Mouse (Mus musculus) kidney, adult 18-20 months (tissue): Measurements from ENCODE around the gene Bend6.
"Not testable (repeated sequence)": the region's sequence is repeated elsewhere in the genome, so short reads cannot be mapped to it uniquely, and the experiment has no call there.

Experiments used
- DNase-seq: peaks from one replicate; pipeline ENCODE4 v3.0.0; 2021

The Bend6 gene

DNA sequence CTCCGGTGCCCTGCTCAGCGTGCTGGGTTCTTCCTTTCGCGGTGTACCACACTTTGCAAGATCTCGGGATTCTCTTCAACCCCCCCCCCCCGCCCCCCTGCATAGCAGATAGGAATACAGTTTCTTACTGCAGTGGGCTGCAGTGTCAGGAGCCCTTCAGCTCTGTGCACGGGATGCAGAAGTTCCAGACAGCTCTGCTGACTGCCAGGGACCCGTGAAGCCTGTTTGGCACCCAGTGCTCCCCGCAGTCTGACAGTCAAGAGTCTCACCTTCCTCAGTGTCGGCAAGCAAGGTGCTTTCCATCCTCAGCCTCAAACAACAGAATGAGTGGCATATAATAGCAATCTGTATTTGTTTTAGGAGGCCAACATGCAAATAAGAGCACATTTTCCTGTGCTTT, 1.4 kb downstream of the Bend6 start:
- DNase-seq: no peak

DNA sequence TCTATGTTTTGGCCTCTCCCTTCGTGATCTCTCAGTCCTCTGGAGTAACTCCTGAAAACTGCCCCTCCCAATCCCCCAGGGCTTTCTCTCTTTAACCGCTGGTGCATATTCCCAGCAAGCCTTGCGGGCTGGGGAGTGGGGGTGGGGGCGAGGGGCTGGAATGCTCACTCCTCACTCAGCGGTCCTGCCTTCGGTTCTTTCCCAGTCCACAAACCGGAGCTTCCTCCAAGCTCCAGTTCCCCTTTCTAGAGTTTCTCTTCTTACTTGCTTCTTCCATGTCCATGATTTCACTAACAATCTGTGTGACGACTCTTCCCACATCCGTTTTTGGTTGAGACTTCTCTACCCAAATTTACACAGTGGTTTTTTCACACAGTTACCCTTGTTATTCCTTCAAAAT, 4.0 kb downstream of the Bend6 start:
- DNase-seq: no peak

DNA sequence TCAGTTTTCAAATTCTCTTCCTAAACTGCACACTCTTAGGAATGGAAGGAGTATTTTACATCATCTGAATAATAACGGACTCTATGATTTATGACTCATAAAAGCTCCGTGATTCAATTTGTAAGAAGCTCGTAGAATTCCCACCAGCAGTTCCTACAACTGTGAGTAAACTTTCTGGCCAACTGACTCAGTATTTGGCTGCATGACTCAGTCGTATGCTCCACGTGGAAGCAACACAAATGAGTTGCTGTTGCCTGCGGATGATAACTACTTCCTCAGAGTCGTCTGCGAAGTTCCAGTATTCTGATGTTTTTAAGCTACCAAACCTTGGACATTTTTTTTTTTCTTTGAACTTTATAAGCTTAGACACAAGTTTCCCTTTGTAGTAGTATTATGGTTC, 7.4 kb downstream of the Bend6 start:
- no peak for DNase-seq

DNA sequence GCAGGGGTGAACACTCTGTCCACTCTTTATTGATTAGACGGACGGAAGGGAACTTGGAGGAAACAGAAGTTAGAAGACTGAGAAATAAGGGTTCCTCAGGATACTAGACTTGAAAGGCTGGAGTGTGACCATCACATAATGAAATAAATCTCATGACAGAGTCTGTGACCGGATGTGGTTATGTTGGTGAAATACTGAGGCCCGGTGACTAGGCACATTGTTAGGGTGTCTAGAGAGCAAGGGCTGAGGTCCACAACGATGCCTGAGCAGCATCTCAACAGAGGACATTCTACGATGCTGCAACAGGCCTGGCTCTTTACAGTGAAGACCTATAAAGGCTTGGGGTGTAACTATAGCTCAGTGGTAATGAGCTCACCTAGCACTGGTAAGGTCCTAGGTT, 9.2 kb downstream of the Bend6 start:
- no peak for DNase-seq

DNA sequence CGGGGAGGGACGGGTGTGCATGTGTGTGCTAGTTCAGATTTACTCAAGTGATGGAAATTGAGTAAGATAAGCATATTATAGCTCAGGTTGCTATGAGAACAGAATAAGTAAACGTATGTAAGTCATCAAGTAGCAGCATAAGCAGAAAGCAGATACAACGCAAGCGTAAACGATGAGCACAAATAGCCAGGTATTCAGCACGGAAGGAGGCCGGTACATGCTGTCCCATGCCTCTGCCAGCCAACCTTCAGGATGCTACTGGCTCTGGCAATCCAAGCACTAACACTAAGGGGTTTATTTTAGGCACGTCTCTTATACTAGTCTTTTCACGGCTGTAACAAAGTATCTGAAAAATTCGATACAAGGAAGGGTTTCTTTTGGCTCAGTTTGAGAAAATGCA, 10.2 kb downstream of the Bend6 start:
- DNase-seq: no peak

DNA sequence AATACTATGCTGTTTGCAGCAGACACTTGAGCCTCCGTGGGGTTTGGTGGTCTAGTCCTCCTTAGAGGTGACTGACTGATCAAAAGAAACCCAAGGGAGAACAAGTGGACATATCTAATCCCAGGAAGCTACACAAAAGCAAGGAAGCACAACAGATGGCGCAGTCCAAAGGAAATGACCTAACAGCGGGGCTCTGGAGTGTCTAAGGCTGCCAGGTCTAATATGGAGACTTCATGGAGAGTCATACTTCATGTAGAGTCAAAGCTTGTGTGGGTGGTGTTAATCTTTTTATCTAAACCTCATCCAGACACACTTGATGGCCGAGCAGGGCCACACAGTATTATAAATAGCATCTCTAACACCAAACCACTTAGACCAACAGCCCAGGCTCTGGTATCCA, 10.9 kb downstream of the Bend6 start:
- DNase-seq: no peak

DNA sequence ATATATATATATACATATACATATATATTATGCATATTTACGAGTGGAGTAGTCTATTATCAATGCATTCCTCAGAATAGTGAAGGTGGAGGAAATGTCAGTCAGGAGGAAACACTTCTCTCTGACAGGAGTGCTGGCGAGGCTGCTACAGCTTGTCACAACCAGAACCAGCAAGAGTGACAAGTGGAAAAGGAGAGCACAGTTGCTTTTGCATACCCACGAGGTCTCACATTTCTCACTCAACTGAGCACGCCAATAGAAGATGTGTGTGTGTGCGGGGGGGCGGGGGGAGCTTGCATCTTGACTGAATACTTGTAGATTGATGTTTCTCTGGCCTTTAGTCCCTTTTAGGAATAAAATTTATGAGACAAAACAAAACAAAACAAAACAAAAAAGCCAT, 11.5 kb downstream of the Bend6 start:
- DNase-seq: no peak

DNA sequence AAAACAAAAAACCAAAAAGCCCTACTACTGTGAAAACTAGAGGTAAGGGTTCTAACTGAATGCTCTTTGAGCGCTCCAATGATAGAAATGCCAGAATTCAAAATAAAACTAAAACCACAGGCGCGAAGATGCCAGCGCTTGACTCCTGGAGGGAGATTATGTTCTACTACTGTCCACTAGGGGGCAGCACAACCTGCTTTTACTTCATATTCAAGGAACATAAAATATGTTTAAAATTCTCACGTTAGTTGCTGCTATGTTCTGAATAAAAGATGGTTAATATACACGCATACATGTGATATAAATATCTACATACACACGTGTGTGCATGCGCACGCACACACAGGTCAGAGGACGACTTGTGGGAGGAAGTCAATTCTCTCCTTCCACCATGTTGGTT, 14.8 kb downstream of the Bend6 start:
- peak; percentile 21 for DNase-seq

DNA sequence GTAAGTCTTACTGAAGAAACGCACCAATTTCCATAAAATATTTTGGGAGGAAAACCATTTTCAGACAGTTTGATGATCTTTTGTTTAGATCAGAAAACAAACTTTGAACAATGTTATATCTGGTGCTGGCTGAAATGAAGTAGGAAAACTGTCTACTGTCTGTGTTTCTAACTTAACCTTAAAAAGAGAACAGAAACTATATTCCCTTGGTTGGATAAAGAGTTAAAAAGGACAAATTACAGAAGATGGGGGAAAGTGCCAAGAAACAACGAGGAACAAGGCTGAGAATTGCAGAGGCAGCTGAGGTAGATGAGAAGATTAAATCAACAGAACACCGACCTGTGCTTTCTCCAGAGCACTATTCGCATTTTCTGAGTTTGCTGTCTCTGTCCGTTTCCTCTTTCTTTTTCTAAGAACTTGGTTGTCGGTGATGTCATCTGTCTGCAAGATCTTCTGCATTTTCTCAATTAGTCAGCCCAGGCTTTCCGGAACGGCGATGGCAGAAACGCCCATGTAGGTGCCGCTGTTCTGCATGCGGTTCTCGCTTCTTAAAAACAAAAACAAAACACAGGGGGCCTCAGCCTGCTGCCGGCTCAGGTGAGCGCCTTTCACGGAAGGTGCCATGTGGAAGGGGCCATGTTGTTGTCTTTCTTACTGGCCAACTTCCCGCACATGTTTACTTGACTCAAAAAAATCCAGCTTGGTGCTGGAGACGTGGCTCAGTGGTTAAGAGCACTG, 24.3 kb downstream of the Bend6 start:
- peak; percentile 18 for DNase-seq

DNA sequence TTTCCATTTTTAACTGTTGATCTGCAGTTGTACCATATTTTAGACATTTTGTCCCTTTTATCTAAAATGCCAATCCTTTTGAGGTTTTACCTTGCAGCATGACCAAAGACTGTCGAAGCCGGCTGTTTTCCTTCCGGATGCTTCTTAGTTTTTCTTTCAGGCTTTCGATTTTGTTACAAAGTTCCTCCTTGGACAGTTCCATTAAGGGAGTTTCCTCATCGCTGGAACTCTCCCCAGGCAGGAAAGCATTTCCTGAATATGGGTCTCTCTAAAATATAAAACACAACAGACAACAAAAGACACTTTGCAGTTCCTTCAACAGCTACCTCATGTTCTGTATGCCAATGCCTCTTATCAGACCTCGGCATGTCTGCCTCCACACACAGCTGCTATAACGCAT, 29.4 kb downstream of the Bend6 start:
- no peak for DNase-seq

DNA sequence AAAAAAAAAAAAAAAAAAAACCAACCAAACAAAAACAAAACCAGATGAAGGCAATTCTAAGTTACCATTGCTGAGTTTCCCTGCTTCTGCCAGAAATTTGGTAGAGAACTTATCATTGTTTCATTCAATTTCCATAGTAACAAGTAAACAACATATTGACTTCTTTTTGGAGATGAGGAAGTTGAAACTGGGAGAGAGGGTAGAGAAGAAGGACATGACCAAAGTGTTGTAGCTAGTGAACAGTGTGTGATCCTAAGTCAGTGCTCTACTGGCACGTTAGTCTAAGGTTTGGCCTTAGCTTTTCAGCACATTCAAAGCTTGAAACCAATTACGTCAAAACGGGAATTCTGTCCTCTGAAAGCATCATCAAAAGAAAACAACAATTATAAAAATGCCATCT, 31.2 kb downstream of the Bend6 start:
- no peak for DNase-seq

DNA sequence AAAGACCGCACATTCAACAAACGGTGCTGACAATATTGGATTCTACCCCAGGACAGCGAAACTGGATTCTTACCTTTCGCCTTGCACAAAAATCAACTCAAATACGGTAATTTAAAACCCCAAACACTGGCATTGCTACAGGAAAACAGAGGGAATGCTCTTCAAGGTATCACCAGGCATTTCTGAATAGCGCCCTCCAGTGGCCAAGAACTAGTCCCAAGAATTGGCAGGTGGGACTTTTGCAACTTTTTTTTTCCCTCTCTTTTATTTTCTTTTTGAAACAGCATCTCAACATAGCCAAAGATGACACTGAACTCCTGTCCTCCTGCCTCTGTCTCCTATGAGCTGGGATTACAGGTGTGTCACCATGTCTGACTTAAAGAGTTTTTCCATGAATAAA, 31.9 kb downstream of the Bend6 start:
- no peak for DNase-seq

DNA sequence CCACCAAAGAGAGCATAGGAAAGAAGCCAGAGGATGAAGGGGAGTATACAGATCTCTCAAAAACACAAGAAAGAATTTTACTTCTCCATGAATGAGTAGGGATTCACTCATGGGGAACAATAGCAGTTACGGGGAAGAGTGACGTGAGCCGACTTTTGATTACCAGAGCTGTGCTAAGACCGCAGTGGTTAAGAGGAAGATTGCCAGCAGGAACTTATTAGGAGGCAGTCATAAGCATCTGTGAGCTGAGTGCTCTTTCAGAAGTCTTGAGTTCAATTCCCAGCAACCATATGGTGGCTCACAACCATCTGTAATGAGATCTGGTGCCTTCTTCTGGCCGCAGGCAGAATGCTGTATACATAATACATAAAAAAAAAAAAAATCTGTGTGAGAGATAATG, 34.1 kb downstream of the Bend6 start:
- DNase-seq: no peak

DNA sequence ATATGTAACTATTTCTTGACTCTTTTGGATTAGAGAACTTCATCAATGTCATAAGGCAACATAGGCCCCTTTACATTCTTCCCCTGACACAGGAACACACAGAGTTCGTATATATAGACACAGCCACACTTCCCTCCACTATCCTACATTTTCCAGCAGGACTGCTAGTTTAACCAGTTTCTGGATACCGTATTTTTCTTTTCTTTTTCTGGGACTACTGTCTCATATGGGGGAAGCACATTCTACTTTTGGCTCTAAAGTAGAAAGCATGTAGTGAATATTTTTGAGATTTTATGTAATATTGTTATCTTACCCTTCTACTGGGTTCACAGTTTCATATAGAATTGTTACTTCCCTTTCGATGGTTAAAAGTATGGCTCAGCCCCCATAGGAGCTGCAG, 38.2 kb downstream of the Bend6 start:
- DNase-seq: no peak

DNA sequence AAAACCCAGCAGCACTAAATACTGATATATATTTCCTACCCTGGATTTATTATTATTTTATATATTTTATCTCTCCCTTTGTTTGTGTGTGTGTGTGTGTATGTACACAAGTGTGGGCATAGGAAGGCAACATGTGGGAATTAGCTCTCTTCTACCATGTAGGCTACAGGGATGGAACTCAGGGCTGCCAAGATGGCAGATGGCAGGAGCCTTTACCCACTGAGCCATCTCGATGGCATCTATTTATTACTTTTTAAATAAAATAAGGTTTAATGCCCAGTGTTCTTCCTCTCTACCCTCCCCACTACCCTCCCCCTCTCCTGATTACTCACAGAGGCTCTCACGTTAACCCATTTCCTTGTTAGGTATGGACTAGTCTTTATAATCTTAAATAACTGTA, 38.6 kb downstream of the Bend6 start:
- DNase-seq: no peak

DNA sequence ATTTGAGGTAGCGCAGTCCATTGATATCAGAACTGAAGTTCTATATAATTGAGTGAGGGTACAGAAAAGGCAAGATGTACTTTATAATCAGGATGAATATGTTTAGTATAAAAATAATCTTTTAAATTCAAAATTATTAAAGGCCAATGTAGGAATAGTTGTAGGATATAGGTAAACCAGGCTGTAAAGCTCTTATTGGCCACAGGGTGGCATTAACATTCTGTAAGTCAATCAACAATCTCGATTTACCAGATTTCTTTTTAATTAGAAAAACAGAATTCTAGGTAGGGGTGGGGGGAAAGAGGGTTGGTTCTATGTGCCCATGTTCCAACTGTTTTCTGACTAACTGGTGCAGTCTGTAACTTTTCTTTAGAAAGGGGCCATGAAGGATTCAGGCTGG, 60.8 kb downstream of the Bend6 start:
- DNase-seq: no peak

DNA sequence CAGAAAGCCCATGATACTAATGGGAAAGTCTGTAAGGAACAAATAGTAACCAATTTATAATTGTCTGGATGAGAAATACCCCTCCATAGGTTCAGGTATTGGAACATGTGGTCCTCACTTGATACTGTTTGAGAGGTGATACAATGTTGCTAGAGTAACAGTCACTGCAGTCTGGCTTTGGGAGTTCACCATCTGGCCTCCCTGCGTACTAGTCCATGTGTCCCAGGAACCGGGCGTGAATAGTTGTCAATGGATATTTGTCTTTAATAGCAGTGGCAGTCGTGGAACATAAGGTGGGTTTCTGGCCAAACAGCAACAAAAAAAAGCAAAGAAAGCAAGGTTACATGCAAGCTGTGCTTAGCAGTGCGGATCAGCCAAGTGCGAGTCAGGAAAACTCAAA, 63.8 kb downstream of the Bend6 start:
- no peak for DNase-seq

DNA sequence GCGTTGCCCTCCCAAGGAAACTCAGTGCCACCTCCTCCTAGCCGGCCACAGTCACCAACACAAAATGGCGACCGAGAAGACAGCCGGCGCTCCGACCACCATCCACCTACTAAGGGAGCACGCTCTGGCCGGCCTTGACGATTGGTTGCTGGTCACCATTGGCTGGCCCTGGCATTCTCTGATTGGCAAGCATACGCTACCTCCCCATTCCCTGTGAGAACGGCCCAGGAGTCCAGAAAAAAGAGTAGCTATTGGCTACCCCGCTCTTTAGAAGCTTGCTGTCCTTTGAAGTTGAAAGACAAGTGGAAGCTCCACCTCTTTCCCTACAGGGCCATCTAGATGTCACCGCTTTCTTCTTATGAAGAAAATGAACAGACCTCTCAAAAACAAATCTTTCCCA, 68.7 kb downstream of the Bend6 start:
- DNase-seq: not testable (repeated sequence)

DNA sequence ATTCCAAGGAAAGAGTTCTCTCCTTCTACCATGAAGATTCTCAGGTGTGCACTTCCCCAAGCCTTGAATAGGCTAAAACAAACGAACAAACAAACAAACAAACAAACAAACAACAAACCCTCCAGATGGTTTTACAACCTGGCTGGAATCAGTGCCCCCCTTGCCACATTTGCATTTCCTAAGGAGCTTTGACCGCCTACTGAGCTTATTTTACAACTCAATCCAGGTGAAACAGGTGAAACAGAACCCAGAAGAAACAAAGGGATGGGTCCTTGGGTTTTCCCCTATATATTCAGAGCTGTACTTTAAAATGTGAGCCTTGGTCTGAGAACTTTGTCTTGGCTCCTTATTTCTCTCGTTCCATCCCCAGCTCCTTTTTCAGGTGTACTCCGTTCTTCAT, 77.0 kb downstream of the Bend6 start:
- no peak for DNase-seq

DNA sequence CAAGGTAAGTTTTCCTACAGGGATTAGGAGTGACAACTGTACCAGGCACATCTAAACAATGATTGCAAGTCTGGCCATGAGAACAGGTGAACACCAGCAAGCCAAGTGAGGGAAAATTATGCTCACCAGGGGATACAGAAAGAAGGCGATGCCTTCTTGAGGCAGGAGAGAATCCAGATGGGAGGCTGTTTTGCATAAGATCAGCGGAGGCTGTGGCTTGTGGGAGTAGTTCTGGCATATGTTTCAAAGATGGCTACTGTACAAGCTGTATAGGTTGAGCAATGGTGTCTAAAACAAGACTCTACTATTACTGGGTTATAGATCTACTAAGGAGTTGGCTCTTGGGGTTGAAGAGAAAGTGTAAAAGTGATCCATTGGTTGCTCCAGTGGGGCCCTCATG, 89.7 kb downstream of the Bend6 start:
- DNase-seq: no peak

DNA sequence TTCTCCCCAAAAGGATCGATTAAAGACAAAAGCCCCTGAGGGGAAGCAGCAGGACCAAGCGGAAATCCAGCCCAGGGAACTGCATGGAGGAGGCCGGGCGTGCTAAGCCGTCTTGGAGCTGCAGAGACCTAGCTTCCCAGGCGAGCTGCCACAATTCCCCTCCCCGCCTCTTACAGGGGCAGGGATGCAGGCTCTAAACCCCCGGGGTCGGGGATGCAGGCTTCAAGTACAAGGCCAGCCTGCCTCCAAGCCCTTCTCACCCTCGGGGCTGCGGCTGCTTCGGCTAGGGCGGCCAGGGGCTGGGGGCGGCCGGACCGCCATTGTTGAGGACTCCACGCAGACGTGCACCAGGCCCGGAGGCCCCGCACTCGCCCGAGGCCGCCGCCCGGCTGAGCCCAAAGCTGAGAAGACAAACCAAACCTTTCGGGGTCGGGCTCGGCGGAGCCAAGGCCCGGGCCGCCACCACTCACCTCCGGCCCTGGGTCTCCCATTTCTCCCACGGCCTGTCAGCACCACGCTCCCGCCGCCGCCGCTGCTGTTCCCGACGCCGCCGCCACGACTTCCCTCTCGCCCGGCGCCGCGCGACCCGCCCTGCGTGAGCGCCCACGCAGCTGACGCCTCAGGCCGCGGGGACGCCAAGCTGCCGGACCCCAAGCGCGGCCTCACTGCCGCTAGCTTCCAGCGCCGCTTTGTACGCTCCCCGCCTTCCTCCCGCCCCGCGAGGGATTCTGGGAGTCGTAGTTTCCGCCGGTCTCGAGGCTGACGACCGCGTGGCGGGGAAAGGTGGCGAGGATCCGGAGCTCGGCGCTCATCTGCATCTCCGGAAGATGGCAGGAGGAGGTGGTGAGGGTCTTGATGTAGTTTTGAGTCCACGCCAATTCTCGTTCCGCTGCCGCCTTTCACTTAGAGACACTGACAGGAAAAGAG, 93.5 kb downstream of the Bend6 start, which contains the start of gene Zfp451:
Gene Zfp451 (minus strand): TSS at position 728 of the 927 bp plus-strand sequence.
- peak; percentile 89 for DNase-seq

DNA sequence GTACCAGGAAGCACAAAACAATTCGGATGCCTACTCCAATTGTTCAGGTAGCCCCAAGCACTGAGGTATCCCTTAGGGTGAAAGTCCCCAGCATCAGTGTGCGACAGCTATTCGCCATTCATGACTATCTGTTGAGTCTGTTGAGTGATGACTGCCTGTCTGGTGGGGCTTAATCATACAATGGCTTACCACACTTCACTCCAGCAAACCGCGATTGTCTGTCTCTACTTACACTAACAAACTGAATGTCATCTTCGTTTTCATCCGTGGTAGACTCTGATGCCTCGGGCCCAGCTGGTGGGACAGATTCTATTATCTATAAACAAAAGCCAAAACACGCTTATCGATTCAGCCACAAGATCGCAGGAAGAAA, 94.1 kb downstream of the Bend6 start:
- DNase-seq: peak; percentile 8

DNA sequence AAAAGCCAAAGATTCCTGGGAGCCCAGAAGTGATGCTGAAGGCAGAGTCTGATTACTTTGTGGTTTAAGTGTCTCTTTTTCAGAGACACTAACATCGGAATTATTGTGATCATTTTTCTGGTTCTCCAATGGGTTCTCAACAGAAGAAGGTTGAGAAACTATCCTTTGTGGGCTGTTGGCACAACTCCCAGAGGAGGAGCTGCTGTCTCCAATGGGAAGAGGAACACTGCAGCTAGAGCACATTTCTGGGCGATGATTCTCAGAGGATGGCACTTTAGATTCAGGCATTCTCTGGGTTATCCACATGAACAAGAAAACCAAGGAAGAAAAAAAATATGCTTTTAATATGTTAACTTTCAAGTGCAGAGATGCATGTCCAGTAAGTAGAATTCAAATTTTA, 104.3 kb downstream of the Bend6 start:
- DNase-seq: no peak
